Mouse (Mus musculus) ES-CJ7 (cell line): ENCODE data around the gene Cmbl.
A peak's percentile ranks its signal among the peaks of the same experiment; 100 is the strongest.
"Not testable (repeated sequence)": the region's sequence is repeated elsewhere in the genome, so short reads cannot be mapped to it uniquely, and the experiment has no call there.

ENCODE experiments used
- DNase-seq: peaks from one replicate; pipeline ENCODE4 v3.0.0; 2011; ENCODE audit warnings: low read depth, low spot score

Gene Cmbl

DNA sequence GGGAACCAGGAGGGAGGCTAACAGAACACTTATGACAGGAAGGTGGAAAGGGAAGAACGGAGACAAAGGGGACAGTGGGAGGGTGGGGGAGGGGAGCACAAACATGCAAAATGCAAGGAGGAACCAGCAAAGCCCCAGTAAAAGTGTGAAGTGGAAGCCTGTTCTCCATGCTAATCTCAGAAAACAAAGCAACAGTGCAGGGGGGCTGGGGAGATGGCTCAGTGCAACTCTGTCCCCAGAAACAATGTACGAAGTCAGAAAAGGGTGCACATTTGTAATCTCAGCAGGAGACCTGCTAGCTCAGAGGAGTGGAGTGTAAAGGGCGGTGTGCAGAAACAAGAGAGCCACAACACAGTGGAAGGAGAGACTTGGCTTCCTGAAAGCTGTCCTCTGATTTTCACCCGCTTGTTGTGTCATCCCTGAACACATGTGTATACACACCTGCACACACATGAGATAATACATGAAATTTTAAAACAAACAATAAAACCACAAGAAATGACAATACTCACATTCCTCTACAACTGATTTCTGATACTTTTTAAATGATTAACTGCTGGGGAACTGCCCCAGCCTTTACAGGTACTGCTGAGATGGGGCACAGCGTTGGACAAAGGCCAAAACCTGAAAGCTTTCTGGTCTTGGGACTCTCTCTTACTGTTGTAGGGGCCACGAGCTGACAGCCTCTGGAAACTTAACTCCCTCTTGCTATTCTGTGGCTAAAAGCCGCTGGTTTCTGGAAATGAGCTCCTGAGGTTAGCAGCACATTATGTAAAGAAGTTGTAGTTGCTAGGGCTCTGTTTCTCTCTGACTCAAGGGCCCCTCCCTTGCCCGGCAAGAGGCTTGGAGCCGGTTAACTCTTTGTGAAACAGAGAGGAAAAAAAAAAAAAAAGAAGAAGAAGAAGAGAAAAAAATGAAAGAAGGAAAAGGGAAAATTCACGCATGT, 22.9 kb upstream of the Cmbl start:
- DNase-seq: peak; percentile 77

DNA sequence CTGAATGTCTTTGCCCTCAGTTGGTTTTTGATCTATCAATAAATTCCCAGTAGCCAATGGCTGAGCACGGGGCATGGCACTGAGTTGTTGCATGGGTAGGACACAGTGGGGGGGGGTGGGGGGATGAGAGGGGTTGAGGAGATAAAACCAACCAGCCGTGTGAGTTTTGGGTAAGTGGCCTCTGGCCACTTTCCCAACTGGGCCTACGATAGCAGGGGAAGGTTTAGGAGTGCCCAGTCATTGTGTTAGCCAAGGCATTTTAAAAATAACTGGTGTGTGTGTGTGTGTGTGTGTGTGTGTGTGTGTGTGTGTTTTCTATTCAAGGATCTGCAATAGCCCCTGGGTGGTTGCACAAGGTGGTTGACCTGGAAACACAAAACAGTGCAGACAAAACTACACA, 21.9 kb upstream of the Cmbl start:
- DNase-seq: no peak

DNA sequence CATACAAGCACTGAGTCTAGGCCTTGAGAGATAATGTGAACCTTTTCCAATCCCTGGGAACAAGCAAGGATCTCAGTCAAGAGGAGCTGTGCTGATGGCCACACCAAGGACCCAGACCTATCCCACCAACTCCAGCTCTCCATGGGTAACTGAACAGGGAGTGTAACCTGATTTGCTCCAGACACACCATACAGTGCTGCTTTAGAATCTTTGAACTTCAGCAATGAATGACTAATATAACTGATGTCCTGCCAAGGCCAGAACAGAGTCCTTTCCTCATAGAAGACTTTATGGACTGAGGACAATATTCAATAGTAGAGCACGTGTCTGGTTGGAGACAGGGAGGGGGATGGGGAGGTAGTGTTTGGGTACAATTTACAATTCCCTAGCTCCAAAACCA, 20.1 kb upstream of the Cmbl start:
- DNase-seq: no peak

DNA sequence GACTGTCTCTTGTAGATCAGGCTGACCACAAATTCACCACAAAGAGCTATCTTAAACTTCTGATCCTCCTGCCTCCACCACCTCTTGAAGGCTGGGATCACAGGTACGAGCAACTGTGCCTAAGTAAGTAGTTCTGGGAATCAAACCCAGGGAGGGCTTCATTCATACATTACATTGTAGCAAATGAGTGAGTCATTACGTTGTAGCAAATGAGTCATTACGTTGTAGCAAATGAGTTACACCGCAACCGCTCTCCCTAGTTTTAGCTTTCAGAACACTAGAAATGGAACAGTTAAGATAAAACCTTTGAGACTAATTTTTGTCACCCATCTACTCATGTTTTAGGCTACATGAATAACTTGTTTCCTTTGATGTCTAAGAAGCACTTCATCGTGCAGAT, 18.9 kb upstream of the Cmbl start:
- DNase-seq: no peak

DNA sequence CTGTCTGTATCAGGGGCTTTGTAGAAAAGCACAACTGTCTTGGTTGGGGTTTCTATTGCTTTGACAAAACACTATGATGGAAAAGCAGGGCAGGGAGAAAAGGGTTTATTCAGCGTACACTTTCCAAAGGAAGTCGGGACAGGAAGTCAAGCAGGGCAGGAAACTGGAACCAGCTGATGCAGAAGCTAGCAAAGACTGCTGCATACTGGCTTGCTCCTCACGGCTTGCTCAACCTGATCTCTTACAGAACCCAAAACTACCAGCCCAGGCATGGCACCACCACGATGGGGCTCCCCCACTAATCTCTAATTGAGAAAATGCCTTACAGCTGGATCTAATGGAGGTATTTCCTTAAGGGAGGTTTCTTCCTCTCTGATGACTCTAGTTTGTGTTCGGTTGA, 17.8 kb upstream of the Cmbl start:
- no peak for DNase-seq

DNA sequence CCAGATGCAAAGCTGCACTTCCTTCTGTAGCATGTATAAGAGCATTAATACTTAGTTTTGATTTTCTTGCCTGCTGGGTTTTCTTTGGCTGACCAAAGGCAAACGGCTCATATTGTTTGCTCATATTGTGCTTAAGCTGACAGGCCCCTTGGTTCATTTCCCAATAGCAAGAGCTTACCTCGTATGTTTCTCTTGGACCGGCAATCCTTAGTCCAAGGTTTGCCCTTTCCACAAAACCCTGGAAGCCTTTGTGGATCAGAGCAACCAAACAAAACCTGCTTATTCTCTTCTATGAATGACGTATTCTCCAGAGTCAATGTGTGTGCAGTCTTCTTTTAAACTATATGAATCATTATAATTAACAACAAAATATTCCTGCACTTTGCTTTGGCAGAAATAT, 14.8 kb upstream of the Cmbl start:
- DNase-seq: no peak

DNA sequence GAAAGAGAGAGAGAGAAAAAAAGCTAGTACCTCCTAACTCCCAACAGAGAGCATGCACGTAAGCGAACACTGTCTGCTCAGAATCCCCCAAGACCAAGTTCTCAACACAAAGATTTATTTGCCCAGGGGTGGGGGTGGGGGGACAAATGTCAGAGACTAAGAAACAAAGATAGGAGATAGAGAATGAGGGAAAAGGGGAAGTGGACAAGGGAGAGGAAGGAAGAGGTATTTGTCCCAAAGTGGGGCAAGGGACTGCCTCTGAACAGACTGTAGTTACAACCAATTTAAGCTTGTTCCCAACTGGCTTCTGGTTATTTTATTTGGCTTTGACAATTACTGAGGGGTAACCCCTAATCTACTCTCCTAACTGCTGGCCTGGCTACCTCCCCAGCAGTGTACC, 10.3 kb upstream of the Cmbl start:
- DNase-seq: no peak

DNA sequence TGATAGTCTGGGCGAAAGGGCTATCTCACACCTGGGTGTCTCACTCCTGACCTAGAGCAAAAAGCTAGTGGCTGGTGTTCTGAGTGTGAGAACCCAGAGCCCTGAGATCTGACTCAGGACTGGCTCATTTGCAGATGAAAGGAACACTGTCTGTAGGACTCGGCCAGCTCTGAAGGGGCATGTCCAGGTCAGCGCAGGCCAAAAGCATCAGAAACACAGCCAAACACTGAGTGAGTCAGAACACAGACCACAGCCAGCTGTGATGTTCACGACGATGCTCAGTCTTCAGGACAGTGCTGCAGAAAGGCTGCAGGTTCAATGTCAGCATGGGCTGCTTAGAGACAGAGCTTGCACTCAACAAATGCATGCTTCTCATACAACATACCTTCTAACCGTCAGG, 3.8 kb upstream of the Cmbl start:
- DNase-seq: no peak

DNA sequence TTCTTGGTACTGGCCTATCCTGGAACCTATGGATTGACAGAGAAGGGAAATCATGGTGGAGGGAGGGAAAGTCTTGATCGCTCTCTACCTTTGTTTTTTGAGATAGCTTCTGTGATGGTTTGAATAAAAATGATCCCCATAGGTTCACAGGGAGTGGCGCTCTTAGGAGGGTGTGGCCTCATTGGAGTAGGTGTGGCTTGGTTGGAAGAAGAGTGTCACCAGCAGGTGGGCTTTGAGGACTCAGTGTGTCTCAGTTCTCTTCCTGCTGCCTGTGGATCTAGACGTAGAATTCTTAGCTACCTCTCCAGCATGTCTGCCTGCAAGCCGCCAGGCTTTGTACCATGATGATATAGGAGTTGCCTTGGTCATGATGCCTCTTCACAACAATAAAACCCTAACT, 3.2 kb upstream of the Cmbl start:
- peak; percentile 69 for DNase-seq

DNA sequence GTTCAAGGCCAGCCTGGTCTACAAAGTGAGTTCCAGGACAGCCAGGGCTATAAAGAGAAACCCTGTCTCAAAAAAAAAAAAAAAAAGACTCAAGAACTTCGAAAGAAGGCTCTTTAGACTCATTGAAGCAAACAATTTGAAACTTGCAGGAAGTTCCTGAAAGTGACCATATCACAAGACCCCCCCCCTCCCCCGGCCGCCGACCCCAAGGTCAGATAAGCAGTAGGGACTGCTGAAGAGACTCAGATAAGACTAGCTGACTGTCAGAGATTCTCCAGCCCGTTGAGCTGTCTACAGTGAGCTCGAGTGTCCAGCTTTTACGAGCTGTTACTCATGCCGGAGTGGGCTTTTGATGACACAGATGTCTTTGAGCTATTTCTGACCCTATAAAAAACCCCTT, 2.3 kb upstream of the Cmbl start:
- no peak for DNase-seq

DNA sequence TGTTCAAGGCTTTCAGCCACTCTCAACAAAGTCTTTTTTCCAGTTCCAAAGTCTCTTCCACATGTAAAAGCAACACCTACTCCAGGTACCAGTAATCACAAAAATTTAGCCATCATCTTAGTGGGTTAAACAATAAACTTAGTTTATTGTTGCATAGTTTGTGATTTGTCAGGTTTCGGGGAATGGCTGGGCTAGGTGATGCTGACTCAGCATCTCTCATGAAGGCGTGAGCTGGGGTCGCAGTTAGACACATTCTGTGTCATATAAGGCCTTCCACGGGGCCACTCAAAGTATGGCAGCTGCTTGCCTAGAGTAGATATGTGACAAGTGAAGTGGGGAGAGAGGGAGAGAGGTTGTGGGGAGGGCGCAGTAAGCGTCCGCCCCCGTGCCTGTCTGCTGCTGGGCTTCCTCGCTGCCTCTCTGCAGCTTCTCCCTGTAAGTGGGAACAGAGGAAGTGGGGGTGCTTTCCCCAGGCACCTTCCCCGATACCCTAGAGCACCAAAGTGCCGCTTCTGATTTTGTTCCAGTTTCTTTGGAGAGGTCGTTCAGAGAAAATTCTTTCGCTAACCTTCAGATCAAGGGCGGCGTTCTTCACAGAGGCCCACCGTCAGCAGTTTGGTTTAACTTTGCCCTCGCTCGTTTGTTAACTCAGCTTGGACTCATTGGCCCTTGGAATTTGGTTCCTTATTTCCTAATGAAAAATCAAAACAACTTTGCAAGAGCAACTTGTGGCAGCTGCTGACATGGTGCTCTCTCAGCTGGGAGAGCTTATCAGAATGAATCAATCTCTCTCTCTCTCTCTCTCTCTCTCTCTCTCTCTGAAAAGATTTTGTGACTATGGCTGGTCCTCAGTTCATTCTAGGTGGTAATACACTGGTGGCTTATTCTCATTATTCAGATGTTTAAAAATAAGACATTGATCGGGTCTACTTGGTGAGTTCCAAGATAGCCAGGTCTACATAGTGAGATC, 1.3 kb upstream of the Cmbl start:
- DNase-seq: no peak

DNA sequence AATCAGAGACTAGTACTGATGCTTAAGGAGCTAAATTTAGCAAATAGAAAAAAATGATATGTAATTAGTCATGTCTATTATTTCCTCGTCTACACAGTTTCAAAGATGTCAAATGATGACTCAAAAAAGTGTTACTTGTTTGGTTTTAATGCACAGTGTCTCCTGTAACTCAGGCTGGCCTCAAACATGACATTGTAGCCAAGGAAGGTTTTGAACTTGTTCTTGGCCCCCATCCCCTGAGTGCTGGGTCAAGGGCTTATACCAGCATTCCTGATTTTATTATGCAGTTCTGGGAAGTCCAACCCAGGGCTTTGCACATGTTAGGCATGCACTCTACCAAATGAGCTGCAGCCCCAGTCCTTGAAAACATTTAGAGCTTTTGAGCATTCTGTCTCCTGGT, 597 bp downstream of the Cmbl start:
- no peak for DNase-seq

DNA sequence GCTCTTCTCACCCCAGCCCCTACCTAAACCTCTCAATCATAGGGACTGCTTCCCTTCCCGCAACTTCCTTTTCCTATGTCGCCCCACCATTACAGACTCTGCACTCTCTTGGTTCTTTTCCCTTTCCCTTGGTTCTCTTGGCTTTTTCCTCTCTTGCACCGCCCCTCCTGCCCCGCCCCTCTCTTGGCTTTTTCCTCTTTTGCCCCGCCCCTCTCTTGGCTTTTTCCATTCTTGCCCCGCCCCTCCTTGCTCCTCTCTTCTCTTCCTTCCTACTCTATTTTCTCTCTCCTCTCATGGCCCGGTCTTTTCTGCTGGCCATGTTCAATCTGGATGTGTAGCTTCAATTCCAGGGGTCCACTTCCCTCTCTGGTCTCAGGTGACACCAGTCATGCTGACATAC, 2.2 kb downstream of the Cmbl start:
- DNase-seq: no peak

DNA sequence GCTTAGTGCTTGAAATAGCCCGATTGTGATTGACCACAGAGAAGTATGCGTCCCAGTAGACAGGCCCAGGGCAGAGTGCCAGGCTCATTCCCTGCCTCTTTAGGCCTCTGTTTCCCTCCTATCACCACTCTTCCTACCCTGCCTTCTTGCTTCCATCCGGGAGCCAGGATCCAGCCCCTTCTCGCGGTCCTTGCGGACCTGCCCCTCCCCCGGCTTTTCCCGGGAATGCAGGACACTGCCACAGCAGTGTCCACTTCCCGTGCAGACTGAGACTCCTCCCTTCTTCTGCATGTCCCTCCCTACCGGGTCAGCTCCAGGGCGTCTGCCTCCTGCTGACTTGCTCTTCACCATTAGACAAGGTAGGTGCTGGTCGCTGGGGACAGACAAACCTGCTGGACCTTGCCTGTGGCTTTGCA, 3.4 kb downstream of the Cmbl start:
- DNase-seq: no peak

DNA sequence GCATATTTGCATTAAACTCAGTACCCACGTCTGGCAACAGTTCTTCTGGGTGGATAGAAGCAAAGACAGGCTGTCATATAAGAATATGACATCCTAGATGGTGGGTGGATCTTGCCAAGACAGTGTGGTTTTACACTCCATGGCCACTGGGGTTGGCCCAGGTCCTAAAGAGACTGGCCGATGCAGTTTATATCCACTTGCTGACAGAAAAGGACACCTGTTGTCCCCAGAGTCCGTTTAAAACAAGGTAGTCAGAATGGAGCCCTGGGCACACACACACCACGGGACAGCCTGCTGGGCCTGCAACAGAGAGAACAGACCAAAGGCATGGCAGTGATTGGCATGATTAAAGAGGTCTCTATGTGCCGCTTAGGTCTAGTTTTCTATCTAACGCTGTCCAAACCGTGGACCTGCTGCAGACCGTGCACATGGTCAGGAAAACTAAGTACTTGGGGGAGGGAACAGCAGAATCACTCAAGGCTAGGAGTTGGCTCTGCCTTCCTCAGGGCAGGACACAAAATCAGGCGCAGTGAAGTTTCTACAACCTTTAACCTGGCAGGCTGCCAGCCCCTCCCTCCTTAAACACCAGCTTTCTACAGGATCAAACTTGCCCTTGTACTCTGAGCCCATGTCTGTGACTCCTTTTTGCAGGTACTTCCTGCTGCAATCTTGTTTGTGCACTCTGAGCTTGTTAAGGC, 4.3 kb downstream of the Cmbl start:
- no peak for DNase-seq

DNA sequence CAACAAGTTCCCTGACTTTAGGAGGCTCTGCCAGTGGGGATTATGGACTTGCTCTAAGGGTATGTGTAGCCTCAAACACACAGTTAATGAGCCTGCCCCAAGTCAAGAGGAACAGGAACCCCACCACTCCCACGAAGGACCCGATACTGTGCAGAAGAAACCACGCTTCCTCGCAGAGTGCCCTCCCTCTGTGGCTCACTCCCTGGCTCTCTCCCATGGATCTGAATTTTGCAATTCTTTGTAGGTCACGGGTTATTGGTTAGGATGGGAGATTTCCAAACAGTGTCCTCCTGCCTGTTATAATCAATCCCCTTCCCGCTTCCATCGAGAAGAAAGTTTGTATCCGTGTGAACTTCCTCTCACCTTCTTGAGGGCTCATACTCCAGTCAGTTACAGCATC, 5.8 kb downstream of the Cmbl start:
- no peak for DNase-seq

DNA sequence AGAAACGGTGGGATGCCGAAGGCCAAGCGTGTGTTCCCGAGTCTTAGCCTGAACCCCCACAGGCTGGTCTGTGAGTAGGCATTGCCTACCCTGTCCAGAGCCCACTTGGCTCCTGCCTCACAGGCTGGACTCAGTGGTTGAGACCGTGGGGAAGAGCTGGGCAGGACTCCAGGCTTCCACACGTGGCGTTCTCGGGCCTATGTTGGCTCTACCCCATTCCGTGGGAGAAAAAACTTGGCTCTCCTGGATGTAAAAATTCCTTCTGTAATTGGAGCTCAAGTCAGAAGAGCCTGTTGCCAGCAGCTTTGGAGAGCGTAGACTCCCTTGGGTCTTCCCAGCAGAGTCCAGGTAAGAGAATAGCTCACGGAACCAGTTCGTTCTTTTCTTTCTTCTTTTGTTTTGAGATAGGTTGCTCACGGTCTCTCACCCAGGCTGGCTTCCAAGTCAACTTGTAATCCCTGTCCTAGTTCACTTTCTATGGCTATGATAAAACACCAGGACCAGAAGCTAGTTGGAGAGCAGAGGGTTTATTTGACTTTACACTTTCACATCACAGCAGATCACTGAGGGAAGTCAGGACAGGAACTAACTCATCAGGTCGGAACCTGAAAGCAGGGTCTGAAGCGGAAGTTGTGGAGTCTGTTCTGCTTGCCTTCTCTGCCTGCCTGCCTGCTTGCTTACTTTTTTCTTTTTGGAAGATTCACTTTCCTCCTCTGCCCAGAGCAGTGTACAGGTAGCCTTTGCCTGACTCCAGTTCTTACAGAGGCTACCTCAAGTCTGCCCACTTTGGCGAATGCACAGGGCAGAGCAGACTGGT, 6.9 kb downstream of the Cmbl start:
- no peak for DNase-seq

DNA sequence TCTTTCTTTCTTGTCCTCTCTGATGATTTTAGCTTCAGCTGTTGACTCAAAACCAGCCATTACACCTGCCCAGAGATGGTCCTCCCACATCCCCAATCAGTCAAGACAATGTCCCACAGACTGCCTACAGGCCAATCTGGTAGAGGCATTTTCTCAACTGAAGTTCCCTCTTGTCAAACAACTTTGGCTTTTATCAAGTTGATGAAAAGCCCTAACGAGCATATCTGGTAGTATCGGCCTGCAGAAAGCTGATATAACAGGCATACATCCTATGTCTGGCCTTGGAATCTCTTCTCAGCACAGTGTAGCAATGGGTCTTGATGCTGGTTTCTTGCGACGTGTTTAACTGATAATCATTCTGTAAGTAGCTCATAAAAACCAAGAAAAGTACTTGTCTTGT, 8.1 kb downstream of the Cmbl start:
- no peak for DNase-seq

DNA sequence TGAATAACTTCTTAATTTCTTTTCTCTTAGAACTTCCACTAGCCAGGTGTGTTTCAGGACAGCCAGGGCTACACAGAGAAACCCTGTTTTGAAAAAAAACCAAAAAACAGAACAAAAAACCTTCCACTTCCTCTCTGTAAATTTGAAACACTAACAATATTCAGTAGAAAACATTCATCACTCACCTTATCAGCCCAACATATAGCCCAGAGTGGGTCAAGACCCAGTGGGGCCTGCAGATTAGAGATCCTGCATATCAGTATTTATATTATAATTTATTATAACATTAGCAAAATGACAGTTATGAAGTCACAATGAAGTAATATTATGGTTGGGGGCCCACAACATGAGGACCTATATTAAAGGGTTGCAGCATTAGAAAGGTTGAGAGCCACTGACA, 8.5 kb downstream of the Cmbl start:
- no peak for DNase-seq

DNA sequence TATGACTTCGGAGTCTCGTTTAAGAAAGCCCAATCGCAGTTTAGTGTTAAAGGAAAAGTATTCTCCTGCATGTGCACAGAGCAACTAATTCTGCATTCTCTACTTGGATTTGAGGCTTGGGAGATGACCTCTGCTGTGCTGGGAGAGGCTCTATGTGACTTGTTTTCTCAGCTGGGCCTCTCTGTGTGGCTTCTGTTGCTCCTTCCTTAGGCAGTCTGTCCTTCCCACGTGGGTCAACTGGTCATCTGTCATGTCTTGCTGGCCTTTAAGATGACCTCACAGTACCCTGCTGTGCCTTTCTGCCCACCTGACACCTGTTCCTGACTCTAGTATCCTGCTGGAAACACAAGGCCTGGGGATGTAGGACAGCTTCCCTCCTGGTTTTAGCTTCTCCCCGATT, 10.9 kb downstream of the Cmbl start:
- DNase-seq: no peak

DNA sequence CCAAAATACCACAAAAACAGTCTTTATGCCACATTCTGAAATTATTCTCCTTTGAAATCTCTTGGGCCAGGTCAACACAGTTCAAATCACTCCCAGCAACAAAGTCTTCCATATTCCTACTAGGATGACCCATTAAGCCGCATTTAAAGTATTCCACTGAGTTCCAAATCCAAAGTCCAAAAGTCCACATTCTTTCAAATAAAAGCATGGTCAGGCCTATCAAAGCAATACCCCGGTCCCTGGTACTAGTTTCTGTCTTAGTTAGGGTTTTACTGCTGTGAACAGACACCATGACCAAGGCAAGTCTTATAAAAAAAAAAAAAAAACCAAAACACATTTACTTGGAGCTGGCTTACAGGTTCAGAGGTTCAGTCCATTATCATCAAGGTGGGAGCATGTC, 15.9 kb downstream of the Cmbl start:
- DNase-seq: not testable (repeated sequence)
